Mouse (Mus musculus): ENCODE results near the gene Thegl.
A peak's percentile ranks its signal among the peaks of the same experiment; 100 is the strongest.
"Not testable (repeated sequence)": the region's sequence is repeated elsewhere in the genome, so short reads cannot be mapped to it uniquely, and the experiment has no call there.

Thegl gene

GRCm38 (mm10) chr5:77015544-77016482 is at the start of gene Thegl:
TSS of gene Thegl (plus strand) at chr5:77016023.
- peak; percentile 59 to 67 for DNase-seq (ENCODE audit: low spot score in 2 of 2)

- DNase-seq (ENCODE audit: low spot score in 2 of 2): no peak
These were observed 46.6 kb upstream of the Thegl start for GRCm38 (mm10) chr5:76969250-76969649.

- not testable (repeated sequence) for DNase-seq (ENCODE audit: low spot score in 2 of 2)
These were observed 44.7 kb upstream of the Thegl start for GRCm38 (mm10) chr5:76971115-76971514.

GRCm38 (mm10) chr5:76973488-76973887 is 42.3 kb upstream of the Thegl start:
- DNase-seq (ENCODE audit: low spot score in 2 of 2): no peak

- DNase-seq (ENCODE audit: low spot score in 2 of 2): no peak
These were observed 41.6 kb upstream of the Thegl start for GRCm38 (mm10) chr5:76974207-76974553.

GRCm38 (mm10) chr5:76974554-76975285 is 41.1 kb upstream of the Thegl start, which contains the start of gene Srp72:
TSS of gene Srp72 (plus strand) at chr5:76974683.
- peak; percentile 68 to 69 for DNase-seq (ENCODE audit: low spot score in 2 of 2)

- no peak for DNase-seq (ENCODE audit: low spot score in 2 of 2)
These were observed 40.1 kb upstream of the Thegl start for GRCm38 (mm10) chr5:76975736-76976135.

- no peak for DNase-seq (ENCODE audit: low spot score in 2 of 2)
These were observed 31.8 kb upstream of the Thegl start for GRCm38 (mm10) chr5:76984015-76984414.

- no peak for DNase-seq (ENCODE audit: low spot score in 2 of 2)
These were observed 25.0 kb upstream of the Thegl start for GRCm38 (mm10) chr5:76990789-76991188.

- no peak for DNase-seq (ENCODE audit: low spot score in 2 of 2)
These were observed 22.5 kb upstream of the Thegl start for GRCm38 (mm10) chr5:76993174-76993814.

GRCm38 (mm10) chr5:76998416-76998815 is 17.4 kb upstream of the Thegl start:
- no peak for DNase-seq (ENCODE audit: low spot score in 2 of 2)

GRCm38 (mm10) chr5:77001192-77001591 is 14.6 kb upstream of the Thegl start:
- no peak for DNase-seq (ENCODE audit: low spot score in 2 of 2)

GRCm38 (mm10) chr5:77004051-77004821 is 11.6 kb upstream of the Thegl start, which contains the start of gene Arl9:
TSS of gene Arl9 (plus strand) at chr5:77004055.
- DNase-seq (ENCODE audit: low spot score in 2 of 2): no peak

GRCm38 (mm10) chr5:77010352-77010751 is 5.5 kb upstream of the Thegl start:
- no peak for DNase-seq (ENCODE audit: low spot score in 2 of 2)

GRCm38 (mm10) chr5:77011082-77011481 is 4.7 kb upstream of the Thegl start:
- no peak for DNase-seq (ENCODE audit: low spot score in 2 of 2)

- DNase-seq (ENCODE audit: low spot score in 2 of 2): no peak
These were observed 2.7 kb upstream of the Thegl start for GRCm38 (mm10) chr5:77013171-77013570.

GRCm38 (mm10) chr5:77028034-77028433 is 12.2 kb downstream of the Thegl start:
- DNase-seq (ENCODE audit: low spot score in 2 of 2): no peak

- peak; percentile 9 to 14 for DNase-seq (ENCODE audit: low spot score in 2 of 2)
These were observed 13.9 kb downstream of the Thegl start for GRCm38 (mm10) chr5:77029735-77030134.

- not testable (repeated sequence) for DNase-seq (ENCODE audit: low spot score in 2 of 2)
These were observed 19.3 kb downstream of the Thegl start for GRCm38 (mm10) chr5:77035101-77035500.

GRCm38 (mm10) chr5:77038451-77038850 is 22.6 kb downstream of the Thegl start:
- no peak for DNase-seq (ENCODE audit: low spot score in 2 of 2)

- no peak for DNase-seq (ENCODE audit: low spot score in 2 of 2)
These were observed 23.6 kb downstream of the Thegl start for GRCm38 (mm10) chr5:77039391-77039790.
